Mouse (Mus musculus) gastrocnemius, postnatal 25 days (tissue): ENCODE results near the gene Nfatc2. TPM values are rescaled to one million over a fixed set of nuclear protein-coding genes. Genes with fewer than 3 reads are reported as not detected.
A peak's percentile ranks its signal among the peaks of the same experiment; 100 is the strongest.

Experiments
- DNase-seq: peaks from one replicate; pipeline ENCODE4 v3.0.0; 2022
- total RNA-seq, 2 experiments: library from RNA; stranded (reverse); gene quantifications; 1 replicate in 1 of 2; 2 replicates in 1 of 2; pipeline ENCODE4 v1.2.3; 2021

Nfatc2 gene
- total RNA-seq, 2 experiments from 2014 or later, result 6.4 to 7.7 TPM

DNA sequence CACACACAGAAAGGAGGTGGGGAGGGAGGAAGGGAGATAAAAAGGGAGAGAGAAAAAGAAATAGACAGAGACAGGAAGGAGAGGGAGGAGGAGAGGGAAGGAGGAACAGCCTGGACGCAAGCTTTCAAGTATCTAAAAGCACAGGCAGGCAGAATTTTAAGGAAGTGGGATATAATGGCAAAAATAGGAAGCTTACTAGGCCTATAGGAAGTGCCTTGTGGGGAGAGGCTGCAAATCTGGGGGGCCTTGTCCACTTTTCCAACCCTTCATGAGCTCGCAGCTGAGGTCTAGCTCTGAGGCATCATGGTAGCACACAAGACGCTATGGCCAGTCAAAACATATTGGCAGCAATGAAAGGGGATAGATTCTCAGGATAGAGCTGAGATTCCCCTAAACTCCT, 22.3 kb downstream of the Nfatc2 start:
- no peak for DNase-seq

DNA sequence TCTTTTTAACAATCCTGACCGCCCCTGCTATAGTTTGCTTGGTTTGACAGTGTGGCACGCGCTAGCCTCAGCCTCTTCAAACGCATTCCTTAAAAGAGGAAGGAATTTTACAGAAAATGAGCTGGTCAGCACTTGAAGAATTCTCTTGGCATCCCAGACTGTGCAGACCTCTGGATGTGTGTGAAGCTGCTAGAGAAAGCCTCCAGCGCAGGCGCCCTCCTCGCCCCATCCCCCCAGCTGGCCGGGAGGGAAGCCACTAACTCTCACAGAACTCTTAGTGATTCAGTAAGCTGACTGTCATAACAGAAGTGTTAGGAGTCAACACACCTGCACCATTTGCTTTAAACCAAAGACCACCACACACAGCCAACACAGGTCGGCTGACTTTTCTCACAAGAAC, 23.3 kb downstream of the Nfatc2 start:
- DNase-seq, result peak; percentile 49

DNA sequence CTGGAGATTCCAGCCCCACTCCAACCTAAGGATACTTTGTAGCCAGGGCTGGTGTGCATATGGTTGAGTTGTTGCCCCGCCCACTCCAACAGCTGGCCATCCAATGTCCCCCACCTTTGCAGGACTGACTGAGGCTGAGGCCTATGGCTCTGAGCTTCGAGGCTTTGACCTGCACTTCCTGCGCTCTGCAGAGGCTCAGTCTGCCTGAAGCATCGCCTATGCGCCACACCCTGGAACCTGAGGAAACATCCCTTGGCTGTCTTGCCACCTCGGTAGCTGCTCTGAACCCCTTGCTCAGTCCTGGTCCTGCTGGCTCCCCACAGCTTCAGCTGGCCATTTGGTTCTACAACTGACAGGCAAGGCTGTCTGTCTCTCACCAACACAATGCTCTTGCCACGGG, 24.1 kb downstream of the Nfatc2 start:
- DNase-seq, result no peak

DNA sequence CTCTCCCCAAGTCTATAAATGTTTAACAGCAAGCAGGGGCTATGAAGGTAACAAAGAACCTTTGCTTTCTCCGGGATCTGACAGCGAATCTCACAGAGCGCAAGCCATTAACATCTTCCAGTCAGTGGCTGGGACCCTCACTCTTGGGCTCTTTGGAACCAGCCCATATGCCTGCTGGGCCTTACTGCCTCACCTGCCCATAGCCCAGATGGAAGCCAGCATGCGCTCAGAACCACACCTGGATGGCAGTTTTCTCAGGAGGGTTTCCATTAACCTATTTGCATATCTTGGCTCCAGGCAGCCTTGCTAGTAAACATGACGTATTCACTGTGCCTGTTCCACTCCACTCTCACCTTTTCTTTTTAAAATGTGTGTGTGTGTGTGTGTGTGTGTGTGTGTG, 25.6 kb downstream of the Nfatc2 start:
- no peak for DNase-seq

DNA sequence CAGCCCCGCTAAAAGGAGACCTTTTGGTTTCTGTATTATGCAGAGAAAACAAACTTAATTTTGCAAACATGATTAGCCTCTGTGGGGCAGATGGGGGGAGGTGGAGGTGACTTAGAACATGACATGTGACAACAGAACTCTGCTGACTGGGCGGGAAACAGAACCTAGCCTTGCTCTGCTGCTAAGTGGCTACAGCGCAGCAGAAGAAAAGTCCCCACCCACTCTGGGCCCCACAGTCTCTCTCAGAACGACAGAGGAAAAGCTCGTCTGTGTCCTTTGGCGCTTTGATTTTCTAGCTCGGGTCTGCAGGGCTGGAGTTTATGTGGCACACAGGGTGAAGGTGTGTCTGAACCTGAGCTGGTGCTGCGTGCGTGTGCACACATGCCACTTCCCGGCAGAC, 26.5 kb downstream of the Nfatc2 start:
- DNase-seq, result no peak

DNA sequence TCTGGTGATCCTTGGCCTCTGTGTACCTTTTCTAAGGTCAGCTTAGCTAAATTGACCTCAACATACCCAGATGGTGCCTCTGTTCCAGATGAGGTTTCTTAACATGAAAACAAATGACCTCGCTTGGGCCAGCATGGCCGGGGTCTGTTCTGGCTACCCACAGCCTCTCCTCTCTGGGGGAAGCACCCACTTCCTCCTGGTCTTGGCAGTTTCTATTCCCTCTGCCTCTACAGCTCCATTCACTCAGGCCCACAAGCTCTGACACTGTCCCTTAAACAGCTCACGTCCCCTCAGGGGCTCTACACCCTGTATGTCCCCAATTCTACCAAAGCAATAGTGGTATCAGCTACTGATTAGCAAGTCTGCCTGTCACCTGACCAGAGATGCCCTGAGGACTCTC, 27.6 kb downstream of the Nfatc2 start:
- DNase-seq, result no peak

DNA sequence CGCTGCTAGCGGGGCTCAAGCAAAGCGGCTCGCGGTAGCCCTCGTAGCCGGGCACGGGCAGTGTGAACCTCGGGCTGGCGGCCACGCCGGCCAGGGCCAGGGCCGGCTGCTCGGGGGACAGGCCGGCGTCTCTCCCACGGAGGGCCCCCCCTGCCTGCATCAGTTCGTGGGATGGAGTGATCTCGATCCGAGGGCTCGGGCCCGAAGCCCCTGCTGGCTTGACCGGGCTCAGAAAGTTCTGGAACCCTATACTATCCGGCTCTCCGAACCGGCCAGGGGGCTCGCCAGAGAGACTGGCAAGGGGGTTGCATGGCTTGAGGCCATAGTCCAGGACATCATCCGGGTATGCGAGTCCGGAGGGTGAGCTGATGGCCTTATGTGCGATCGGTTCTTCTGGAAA, 30.2 kb downstream of the Nfatc2 start:
- DNase-seq, result no peak

DNA sequence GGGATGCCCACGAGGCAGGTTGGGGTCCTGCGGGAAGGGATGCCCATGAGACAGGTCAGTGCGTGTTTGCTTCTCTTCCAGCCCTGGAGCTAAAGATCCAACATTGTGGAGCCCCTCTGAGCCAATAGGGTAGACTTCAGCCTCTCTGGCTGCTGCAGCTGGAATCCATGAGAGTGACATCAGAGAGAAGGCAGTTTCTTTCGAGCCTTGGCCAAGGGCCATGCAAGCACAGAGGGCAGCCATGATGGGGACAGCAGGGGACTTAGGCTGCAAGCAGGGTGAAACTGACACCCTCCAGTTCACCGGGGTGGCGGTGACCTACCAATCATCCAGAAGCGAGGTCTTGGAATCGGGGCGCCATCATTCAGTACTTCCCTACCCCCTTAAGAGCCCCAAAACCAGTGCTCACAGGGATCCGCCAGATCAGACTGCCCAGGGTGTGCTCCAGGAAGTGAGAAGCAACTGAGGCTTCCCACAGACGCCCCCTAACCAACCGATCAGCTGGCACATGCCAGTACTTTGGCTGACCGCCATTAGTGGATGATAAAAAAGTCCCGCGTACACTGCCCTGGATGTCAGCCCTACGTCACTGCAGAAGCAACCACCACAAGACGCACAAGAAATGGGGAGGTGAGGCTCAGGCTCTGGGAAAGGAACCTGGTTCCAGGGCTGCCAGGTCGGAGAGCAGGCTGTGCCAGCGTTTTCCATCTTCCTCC, 35.8 kb downstream of the Nfatc2 start:
- no peak for DNase-seq

DNA sequence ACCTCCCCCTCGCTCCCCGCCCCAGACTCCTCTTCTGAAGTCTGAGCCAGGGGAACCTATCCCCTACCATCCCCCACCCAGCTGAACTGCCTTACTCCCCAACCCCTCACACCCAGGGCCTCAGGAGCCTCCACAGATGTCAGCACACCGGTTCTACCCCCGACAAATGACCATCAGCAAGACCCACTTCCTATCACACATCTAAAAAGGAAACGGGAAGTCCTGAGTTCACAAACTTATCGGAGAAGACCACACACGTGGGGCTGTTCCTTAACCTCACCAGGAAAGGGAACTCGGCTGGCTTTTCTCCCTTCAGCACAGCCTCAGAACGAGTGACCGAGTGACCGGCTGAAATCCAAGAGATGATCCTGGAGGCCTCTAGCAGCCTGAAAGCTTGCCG, 38.3 kb downstream of the Nfatc2 start:
- no peak for DNase-seq

DNA sequence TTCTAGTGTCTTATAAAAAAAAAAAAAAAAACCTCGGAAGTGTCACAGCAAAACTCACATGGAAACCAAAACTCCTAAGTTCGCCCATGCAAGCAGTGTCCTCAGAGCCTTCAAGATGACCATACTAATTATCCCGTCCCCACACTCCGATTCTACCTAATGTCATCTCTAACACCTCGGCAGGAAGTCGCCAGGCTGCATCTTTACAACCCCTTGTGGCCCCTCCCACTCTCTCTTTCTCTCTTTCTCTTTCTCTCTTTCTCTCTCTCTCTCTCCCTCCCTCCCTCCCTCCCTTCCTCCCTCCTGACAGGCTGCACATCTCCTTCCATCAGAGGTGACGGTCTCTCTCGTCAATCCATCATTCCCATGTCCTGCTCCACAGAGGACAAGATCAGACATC, 44.4 kb downstream of the Nfatc2 start:
- no peak for DNase-seq

DNA sequence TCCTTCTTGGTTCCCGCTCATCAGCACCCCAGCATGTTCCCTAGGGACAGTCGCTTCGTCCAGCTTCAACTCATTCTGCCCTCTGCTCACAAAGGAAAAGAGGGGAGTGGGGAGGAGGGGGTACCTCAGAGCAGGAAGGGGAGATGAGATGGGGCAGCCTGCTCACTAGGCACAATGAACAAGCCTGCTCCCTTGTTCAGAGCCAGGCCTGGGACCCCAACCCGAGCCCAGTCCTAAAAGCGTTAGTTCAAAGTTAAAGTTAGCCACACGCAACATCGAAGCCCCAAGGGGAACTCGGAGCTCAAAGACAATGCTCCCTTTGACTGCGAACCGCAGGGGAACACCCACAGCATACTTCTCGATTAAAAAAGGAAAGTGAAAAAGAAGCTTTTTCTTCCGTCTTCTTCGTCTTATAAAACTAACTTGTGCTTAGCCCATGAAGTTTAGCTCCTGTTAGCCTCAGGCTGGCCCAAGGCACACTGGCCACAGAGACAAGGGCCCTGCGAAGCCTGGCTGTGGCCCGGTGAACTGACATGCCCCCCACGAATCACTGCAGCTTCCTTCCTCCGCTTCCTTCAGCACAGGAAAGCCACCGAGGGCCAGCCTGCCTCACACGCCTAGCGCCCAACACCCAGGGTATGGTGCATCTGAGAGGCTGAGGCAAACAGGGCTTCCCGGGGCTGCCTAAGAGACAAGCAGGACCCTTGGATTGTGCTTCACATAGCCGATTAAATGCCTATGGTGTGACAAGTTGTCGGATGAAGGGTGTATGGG, 45.4 kb downstream of the Nfatc2 start:
- no peak for DNase-seq

DNA sequence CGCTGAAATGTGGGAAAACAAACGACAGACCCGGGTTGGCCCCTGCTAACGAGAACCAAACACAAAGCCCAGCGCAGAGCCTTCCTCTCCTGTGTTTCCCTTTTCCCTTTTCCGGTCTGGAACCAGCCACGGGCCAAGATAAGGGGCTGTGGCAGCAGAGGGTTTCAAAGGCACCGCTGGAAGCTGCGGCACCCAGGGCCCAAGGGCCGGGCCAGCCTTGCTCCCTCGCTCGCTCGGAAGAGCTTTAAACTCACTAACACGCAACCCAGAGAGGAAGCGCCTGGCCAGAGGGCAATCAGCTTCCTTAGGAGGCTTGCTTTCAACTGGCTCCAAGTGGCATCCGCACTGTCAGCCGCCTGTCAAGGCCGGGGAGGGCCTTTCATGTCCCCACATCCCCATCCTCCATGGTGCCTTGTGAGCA, 47.9 kb downstream of the Nfatc2 start:
- DNase-seq, result no peak

DNA sequence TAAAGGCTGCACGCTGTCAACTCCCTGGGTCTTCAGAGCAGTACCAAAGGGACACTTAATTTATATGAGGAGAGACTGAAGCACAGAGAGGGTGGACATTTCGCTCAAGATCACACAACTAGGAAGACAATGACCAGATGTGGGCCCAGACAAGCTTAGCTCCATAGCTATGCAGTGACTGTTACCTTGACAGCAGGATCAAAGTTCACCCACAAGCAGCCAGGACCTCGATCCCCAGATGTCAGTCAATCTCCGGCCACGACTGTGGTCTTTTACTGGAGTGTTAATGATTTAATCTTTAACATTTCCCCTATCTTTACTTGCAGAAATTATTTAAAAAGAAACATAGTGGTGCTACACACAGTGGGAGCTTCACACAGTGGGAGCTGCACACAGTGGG, 49.1 kb downstream of the Nfatc2 start:
- no peak for DNase-seq

DNA sequence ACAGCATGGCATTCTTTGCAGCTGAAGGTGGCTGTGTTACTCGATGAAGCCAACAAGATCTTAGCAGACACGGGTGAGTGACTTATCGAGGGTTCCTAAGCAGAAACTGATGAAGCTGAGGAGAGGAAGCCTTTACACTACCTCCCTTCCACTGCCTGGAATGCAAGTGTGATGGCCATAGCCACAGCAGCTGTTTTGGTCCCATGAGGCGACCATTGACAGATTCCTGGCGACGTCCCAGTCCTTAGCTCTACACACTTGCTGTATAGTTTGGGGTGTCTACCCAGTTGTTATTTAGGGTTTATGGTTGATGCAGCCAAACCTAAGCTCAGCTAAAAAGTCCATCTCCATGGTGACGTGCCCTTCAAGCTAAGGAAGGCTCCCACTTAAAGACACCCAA, 50.2 kb downstream of the Nfatc2 start:
- DNase-seq, result no peak

DNA sequence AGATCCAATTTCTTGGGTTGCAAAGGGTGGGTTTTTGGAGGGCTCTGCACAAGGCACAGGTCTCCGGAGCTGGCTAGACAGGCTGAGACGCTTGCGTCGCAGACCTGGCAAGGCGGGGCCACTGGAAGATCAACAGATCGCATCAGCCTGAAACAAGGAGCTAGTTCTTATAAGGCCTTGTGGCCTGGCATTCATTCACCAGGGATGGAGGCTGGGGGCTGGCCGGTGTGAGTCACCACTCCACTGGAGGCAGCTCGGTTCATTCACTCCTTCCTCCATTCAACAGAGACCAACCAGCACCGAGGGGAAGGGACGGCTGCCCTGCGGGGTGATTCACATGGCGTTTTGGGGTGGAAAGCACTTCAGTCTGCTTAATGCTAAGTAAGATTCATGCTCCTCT, 52.1 kb downstream of the Nfatc2 start:
- DNase-seq, result no peak

DNA sequence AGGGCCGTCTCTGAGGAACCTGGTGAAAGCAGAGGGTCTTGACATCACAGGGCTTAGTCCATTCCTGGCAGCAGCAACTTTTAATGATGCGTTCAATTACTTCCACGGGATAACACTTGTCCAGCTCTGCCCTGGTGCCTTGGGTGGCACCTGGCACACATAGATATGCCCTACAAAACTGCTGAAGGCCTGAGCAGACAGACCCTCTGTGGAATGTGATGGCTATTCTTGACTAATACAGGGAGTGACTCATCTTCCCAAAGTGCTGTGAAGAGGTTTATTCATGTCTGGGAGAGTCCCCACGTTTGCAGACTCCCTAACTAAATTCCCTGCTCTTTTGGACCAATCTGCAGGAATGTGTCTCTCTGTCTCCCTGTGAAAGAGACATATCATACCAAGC, 53.4 kb downstream of the Nfatc2 start:
- DNase-seq, result no peak

DNA sequence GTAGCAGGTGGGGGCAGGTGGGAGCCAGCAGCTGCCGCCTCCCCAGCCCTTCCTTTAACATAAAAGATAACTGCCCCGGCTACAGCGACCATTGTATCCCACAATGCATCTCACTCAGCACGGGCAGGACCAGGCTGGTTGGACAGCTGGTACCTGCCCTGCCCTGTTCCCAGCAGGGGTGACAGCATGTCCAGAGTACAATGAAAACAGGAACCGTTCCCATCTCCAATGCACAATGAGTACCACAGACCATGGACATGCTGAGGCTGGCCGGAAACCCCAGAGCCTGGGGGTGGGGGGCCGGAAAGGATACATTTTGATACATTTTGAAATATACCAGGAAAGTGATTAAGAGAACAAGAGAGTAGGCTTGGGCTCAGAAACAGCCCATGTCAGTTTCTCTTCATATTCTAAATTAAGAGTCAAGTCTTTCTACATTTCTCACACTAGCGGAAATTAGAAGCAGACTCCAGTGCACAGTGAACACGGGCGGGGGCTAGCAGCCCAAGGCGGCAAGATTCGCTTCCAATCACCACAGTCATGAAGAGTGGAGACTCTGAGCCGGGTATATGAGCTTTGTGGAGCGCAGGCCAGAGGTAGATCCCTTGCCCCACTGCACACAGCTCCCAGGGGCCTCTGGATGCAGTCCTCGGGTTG, 55.4 kb downstream of the Nfatc2 start:
- DNase-seq, result peak; percentile 42

DNA sequence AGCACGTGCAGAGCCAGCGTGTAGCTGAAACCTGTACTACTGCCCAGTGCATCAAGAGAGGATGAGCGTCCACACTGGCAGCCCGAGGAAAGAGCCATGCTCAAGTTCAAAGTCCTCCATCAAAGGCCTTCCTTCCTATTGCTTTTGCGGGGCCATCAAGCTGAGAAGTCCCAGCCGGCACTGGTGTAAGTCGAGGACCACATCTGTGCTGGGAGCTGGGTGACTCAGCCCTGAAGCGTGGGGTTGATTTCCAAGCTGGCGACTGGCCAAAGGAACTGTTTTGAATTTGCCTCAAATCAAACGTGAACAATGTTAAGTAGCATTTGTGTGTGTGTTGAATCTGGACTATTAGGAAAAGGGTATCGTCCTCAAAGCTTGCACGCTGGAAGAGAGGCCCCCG, 57.4 kb downstream of the Nfatc2 start:
- peak; percentile 42 for DNase-seq

DNA sequence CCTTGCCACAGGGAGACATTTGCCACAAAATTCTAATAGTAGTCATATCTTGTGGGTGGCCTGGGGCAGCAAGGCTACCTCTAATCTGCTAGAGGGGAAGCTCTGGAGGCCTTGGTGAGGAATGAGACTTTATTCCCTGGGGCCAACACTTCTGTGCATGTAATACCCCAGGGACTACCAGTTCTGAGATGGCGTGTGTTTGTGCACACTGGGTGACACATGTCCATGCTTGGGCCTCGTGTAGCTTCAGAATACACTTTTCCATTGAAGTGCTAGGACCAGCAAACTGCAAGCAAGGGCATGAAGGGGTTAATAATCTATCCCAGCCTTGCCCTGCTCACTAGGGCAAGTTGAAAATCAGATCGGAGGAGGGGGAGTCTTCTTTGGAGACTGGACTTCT, 58.4 kb downstream of the Nfatc2 start:
- no peak for DNase-seq

DNA sequence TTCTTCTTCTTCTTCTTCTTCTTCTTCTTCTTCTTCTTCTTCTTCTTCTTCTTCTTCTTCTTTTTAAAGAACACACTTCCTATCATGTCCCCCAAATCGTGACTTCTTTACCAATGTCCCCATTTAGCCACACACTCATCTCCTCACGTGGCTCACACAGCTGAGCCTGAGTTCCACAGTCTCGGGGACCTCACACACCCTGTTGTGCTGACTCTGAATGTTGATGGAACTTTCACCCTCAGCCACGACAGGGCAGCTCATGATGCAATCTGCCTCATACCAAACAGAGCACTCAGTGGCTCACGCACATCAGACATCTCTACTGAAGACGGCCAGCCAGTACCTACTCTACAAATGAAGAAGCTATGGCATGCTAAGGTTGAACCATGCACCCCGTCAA, 60.2 kb downstream of the Nfatc2 start:
- no peak for DNase-seq

DNA sequence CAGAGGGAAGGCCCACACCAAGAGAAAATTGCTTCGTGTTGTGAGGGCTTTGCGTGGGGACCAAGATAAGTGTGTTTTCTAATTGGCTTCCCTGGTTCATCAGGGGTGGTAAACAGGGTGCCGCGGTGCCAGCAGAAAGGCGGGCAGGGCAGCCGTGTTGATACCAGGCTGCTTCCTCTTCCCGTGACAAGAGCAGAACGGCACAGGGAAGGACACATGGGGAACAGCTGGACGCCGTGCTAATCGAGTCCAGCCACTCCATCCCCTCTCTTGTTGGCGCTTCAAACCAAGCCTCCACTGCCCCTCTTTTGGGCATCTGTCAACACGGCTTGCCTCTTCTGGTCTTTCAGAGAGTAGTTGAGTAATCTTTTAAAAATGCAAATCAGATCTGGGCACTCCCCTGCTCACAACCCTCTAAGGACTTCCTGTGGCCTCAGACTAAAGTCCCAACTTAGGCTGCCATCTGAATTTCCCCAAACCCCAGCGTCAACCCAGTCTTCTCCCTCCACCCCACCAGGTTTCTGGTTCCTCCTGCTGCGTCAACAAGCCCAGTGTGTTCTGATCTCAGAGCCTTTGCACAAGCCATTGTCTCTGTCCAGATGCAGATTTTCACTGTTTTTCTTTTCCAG, 61.7 kb downstream of the Nfatc2 start:
- no peak for DNase-seq

DNA sequence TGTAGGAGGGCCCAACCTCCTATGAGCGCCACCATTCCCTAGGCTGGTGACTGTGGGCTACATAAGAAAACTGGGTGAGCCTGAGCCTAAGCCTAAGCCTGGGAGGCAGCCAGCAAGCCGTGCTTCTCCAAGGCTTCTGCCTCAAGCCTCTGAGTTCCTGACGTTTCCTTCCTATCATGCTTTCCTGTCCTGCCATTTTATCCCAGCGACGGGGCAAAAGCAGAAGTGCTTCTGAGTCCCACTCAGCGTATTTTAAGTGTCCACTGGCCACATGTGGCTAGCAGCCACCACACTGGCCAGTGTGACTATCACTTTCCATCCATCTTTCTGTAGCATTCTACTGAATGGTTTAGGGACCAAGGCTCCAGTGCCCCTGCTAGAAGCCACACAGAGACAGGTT, 62.4 kb downstream of the Nfatc2 start:
- no peak for DNase-seq
